ENCODE assay signal across 22 mouse cellular contexts in the genomic region with DNA sequence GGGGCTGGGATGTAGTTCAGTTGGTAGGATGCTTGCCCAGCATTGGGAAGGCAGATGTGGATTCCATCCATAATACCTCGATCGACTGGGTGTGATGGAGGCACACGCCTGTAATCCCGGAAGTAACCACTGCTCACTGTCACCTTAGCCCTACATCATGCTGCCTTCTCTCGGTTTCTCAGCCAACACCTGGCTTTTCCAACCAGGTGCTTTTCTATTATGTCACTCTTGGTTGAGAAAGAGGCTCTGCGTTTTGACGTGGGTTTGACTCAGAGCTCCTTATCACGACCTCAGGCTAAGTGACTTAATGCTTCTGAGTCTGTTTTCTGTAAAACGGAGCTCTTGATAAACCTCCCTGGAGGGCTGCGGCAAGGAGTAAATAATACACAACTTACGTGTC.
A peak's percentile ranks its signal among the peaks of the same experiment; 100 is the strongest.
DNase-seq lines count a peak whose midpoint lies in the region; ATAC-seq and TF ChIP-seq lines count a peak whose summit lies in the region.
"Had no signal": no experiment of that assay in that cellular context is flagged by ENCODE, and none has a peak within 500 bp of the region (broad histone marks: within the 10 kb centered on the region; RNA-seq: fewer than 3 reads in every experiment).

No protein-coding gene starts in this region.

- 76% methylated on average over 11 of the region's 11 CpGs for WGBS in kidney, adult 2 months
- WGBS in kidney, embryonic 14.5 days = 77% methylated on average over 11 of the region's 11 CpGs
- WGBS in lung, embryonic 16.5 days = 57% methylated on average over 11 of the region's 11 CpGs
- WGBS in lung, adult 2 months = 70% methylated on average over 11 of the region's 11 CpGs
- WGBS in midbrain, embryonic 11.5 days = 87% methylated on average over 11 of the region's 11 CpGs

- no peak overlapping the region for H3K4me2 ChIP-seq in kidney, embryonic 14.5 days (replicated peaks; ENCODE audit: low read depth, low read length)
- H3K4me2 ChIP-seq in lung, embryonic 16.5 days (ENCODE audit: low read depth, low read length) = no peak overlapping the region
- H3K4me2 ChIP-seq in midbrain, embryonic 11.5 days = no peak overlapping the region
- H3K4me2 ChIP-seq: embryonic facial prominence, embryonic 15.5 days; forebrain, embryonic 13.5 days; liver, embryonic 12.5 days had no signal

- H3K27me3 ChIP-seq in kidney, adult 2 months (replicated peaks; ENCODE audit: control insufficient read depth, insufficient read depth, low read length) = no peaks in the 10 kb centered on the region
- no peaks in the 10 kb centered on the region for H3K27me3 ChIP-seq in kidney, embryonic 14.5 days (ENCODE audit: control insufficient read depth, insufficient read depth, low read length)
- H3K27me3 ChIP-seq in lung, embryonic 16.5 days (ENCODE audit: control insufficient read depth, insufficient read depth, low read depth, low read length) = no peaks in the 10 kb centered on the region
- no peaks in the 10 kb centered on the region for H3K27me3 ChIP-seq in midbrain, embryonic 11.5 days (ENCODE audit: control insufficient read depth, insufficient read depth, low read length)
- H3K27me3 ChIP-seq: embryonic facial prominence, embryonic 15.5 days; forebrain, embryonic 13.5 days; liver, embryonic 12.5 days had no signal

- H3K9ac ChIP-seq in kidney, embryonic 14.5 days (ENCODE audit: low read depth, low read length) = no peak overlapping the region
- no peak overlapping the region for H3K9ac ChIP-seq in lung, embryonic 16.5 days (ENCODE audit: low read length)
- H3K9ac ChIP-seq in midbrain, embryonic 11.5 days (ENCODE audit: low read length) = no peak overlapping the region
- H3K9ac ChIP-seq: embryonic facial prominence, embryonic 15.5 days; forebrain, embryonic 13.5 days; liver, embryonic 12.5 days; liver, postnatal 0 days had no signal

- no peaks in the 10 kb centered on the region for H3K9me3 ChIP-seq in kidney, embryonic 14.5 days (ENCODE audit: control insufficient read depth, low read length)
- no peaks in the 10 kb centered on the region for H3K9me3 ChIP-seq in lung, embryonic 16.5 days (ENCODE audit: control insufficient read depth, low read length)
- no peaks in the 10 kb centered on the region for H3K9me3 ChIP-seq in midbrain, embryonic 11.5 days (ENCODE audit: control insufficient read depth, low read length)
- H3K9me3 ChIP-seq: embryonic facial prominence, embryonic 10.5 days; embryonic facial prominence, embryonic 15.5 days; forebrain, embryonic 13.5 days; liver, embryonic 12.5 days; midbrain, embryonic 10.5 days had no signal

- H3K4me1 ChIP-seq in kidney, adult 2 months (ENCODE audit: control insufficient read depth, insufficient read depth, low read length) = peaks cover 7% of the 10 kb centered on the region
- peaks cover 6% of the 10 kb centered on the region; the same call in 1 of the 2 replicates for H3K4me1 ChIP-seq in kidney, embryonic 14.5 days (ENCODE audit: control insufficient read depth, insufficient read depth, low read length)
- H3K4me1 ChIP-seq in lung, embryonic 16.5 days (replicated peaks; ENCODE audit: control insufficient read depth, insufficient read depth, low read length) = peaks cover 26% of the 10 kb centered on the region
- peaks cover 6% of the 10 kb centered on the region for H3K4me1 ChIP-seq in lung, adult 2 months (ENCODE audit: control insufficient read depth, insufficient read depth, low read length)
- no peaks in the 10 kb centered on the region for H3K4me1 ChIP-seq in midbrain, embryonic 11.5 days (ENCODE audit: control insufficient read depth, insufficient read depth, low read length)

- no peak overlapping the region for H3K4me3 ChIP-seq in kidney, adult 2 months (ENCODE audit: insufficient read depth, low read depth, low read length)
- H3K4me3 ChIP-seq in kidney, embryonic 14.5 days (ENCODE audit: low read length) = no peak overlapping the region
- no peak overlapping the region for H3K4me3 ChIP-seq in lung, embryonic 16.5 days (ENCODE audit: low read length)
- H3K4me3 ChIP-seq in lung, adult 2 months (replicated peaks; ENCODE audit: extremely low read depth, low read depth, low read length) = no peak overlapping the region
- no peak overlapping the region for H3K4me3 ChIP-seq in midbrain, embryonic 11.5 days (ENCODE audit: low read depth, low read length)
- H3K4me3 ChIP-seq: embryonic facial prominence, embryonic 10.5 days; embryonic facial prominence, embryonic 15.5 days; forebrain, embryonic 13.5 days; liver, embryonic 12.5 days; midbrain, embryonic 10.5 days had no signal

- no peak for TF ChIP-seq CTCF in kidney, adult 2 months (conservative IDR thresholded peaks at IDR 0.05; ENCODE audit: insufficient read depth, insufficient read length, low read depth, low read length)
- TF ChIP-seq CTCF in lung, adult 2 months (IDR thresholded peaks at IDR 0.05; ENCODE audit: insufficient read depth, low read length) = no peak

- TF ChIP-seq POLR2A in kidney, adult 2 months (IDR thresholded peaks at IDR 0.05; ENCODE audit: low read depth, low read length) = no peak
- no peak for TF ChIP-seq POLR2A in lung, adult 2 months (IDR thresholded peaks at IDR 0.05; ENCODE audit: borderline replicate concordance, extremely low read depth, low read depth, low read length)

- H3K36me3 ChIP-seq in kidney, adult 2 months (ENCODE audit: control insufficient read depth, insufficient read depth, low read length) = no peaks in the 10 kb centered on the region
- H3K36me3 ChIP-seq in kidney, embryonic 14.5 days (ENCODE audit: control insufficient read depth, insufficient read depth, low read length) = no peaks in the 10 kb centered on the region
- no peaks in the 10 kb centered on the region for H3K36me3 ChIP-seq in lung, embryonic 16.5 days (ENCODE audit: control insufficient read depth, insufficient read depth, low read length)
- no peaks in the 10 kb centered on the region for H3K36me3 ChIP-seq in midbrain, embryonic 11.5 days (ENCODE audit: control insufficient read depth, insufficient read depth, low read length)
- H3K36me3 ChIP-seq: embryonic facial prominence, embryonic 10.5 days; embryonic facial prominence, embryonic 15.5 days; liver, embryonic 12.5 days; midbrain, embryonic 10.5 days had no signal

- no peak for DNase-seq in kidney, adult 2 months
- no peak for DNase-seq in lung, adult 2 months
- DNase-seq in ZHBTc4 (ENCODE audit: low read depth, low spot score) = peak; percentile 15
- DNase-seq in midbrain, embryonic 11.5 days (ENCODE audit: low spot score, missing footprints) = no peak
- DNase-seq: adrenal gland, postnatal 10 days; B cell, adult 2 months; cerebellum, adult 8-10 months; layer of hippocampus, postnatal 36 days; liver, postnatal 0 days; right cerebral cortex, adult 18-20 months; spleen, adult 18-20 months; thymus, adult 18-20 months; thymus, postnatal 36 days had no signal

- H3K27ac ChIP-seq in kidney, adult 2 months (ENCODE audit: insufficient read depth, low read depth, low read length) = peak overlapping the region; percentile 1; the same call in 1 of the 2 replicates
- H3K27ac ChIP-seq in kidney, embryonic 14.5 days (ENCODE audit: low read depth, low read length) = no peak overlapping the region
- H3K27ac ChIP-seq in lung, embryonic 16.5 days (ENCODE audit: low read length) = peak overlapping the region; percentile 61
- no peak overlapping the region for H3K27ac ChIP-seq in midbrain, embryonic 11.5 days (ENCODE audit: low read depth, low read length)
- H3K27ac ChIP-seq: embryonic facial prominence, embryonic 10.5 days; embryonic facial prominence, embryonic 15.5 days; forebrain, embryonic 13.5 days; liver, embryonic 12.5 days; midbrain, embryonic 10.5 days had no signal

- no peak for ATAC-seq in kidney, embryonic 14.5 days (ENCODE audit: low FRiP score, low TSS enrichment)
- ATAC-seq in lung, embryonic 16.5 days (ENCODE audit: low read depth) = no peak
- no peak for ATAC-seq in midbrain, embryonic 11.5 days (ENCODE audit: low FRiP score)
- ATAC-seq: forebrain, embryonic 13.5 days; hindbrain, embryonic 16.5 days; liver, embryonic 12.5 days; liver, postnatal 0 days; midbrain, embryonic 16.5 days had no signal

Comparison
In these comparisons a context has a peak if more than half of its experiments do, and no peak if none do; other contexts are left out.
1. H3K27ac ChIP-seq: peak in kidney, adult 2 months (single experiment) and lung, embryonic 16.5 days (single experiment); none in kidney, embryonic 14.5 days (single experiment) and midbrain, embryonic 11.5 days (single experiment).